Mouse (Mus musculus): ENCODE results near the gene Lrrc10b. TPM values are rescaled to one million over a fixed set of nuclear protein-coding genes. Genes with fewer than 3 reads are reported as not detected.

Gene Lrrc10b
- total and polyA plus RNA-seq, 3 experiments = not detected

- H3K9me3 ChIP-seq (replicated peaks; ENCODE audit: insufficient read depth, low read length) = no peaks in the 10 kb centered on the region
- no peak for DNase-seq (ENCODE audit: low read depth, low spot score)
- H3K36me3 ChIP-seq (ENCODE audit: control insufficient read depth in 1 of 2, insufficient read depth in 2 of 2, low read length in 2 of 2) = peaks cover 0 to 12% of the 10 kb centered on the region in 2 experiments; a peak in 2 of 4 replicates
- H3K27me3 ChIP-seq (ENCODE audit: control insufficient read depth in 1 of 2, insufficient read depth in 2 of 2, low read length in 2 of 2) = no peaks in the 10 kb centered on the region
- H3K79me2 ChIP-seq (ENCODE audit: control insufficient read depth, insufficient read depth, low read length, poor library complexity) = no peaks in the 10 kb centered on the region
- H3K27ac ChIP-seq (ENCODE audit: control insufficient read depth, low read depth, low read length) = no peak overlapping the region
- no peak overlapping the region for H3K4me3 ChIP-seq (ENCODE audit: control insufficient read depth in 1 of 2, insufficient read depth in 1 of 2, low read depth in 2 of 2, low read length in 2 of 2)
- no peak overlapping the region for H3K9ac ChIP-seq (ENCODE audit: control insufficient read depth, low read depth, low read length, poor library complexity, severe bottlenecking)
- H3K4me1 ChIP-seq (ENCODE audit: control insufficient read depth in 1 of 2, insufficient read depth in 2 of 2, low read length in 2 of 2) = no peaks in the 10 kb centered on the region
- TF ChIP-seq EP300 (IDR thresholded peaks at IDR 0.05; ENCODE audit: low read depth in 1 of 2, low read length in 2 of 2) (no peak), GATA1 (IDR thresholded peaks at IDR 0.05; ENCODE audit: low read depth, low read length) (no peak), USF2 (IDR thresholded peaks at IDR 0.05; ENCODE audit: borderline replicate concordance in 1 of 2, insufficient read depth in 1 of 2, low read depth in 1 of 2, low read length in 2 of 2) (no peak), MAFK (IDR thresholded peaks at IDR 0.05; ENCODE audit: borderline replicate concordance, low read depth, low read length) (no peak), E2F4 (IDR thresholded peaks at IDR 0.05; ENCODE audit: borderline replicate concordance, low read depth, low read length) (no peak), JUND (IDR thresholded peaks at IDR 0.05; ENCODE audit: low read depth, low read length) (no peak), UBTF (IDR thresholded peaks at IDR 0.05; ENCODE audit: borderline replicate concordance, insufficient read depth, low read depth, low read length) (no peak), ETS1 (IDR thresholded peaks at IDR 0.05; ENCODE audit: low read depth, low read length) (no peak), GABPA (IDR thresholded peaks at IDR 0.05; ENCODE audit: low read depth, low read length) (no peak), USF1 (IDR thresholded peaks at IDR 0.05; ENCODE audit: low read depth, low read length) (no peak), KAT2A (conservative IDR thresholded peaks at IDR 0.05; ENCODE audit: low read depth, low read length) (no peak), TCF12 (IDR thresholded peaks at IDR 0.05; ENCODE audit: low read depth, low read length) (no peak), CHD2 (IDR thresholded peaks at IDR 0.05; ENCODE audit: low read length) (no peak), ZC3H11A (IDR thresholded peaks at IDR 0.05; ENCODE audit: low read depth, low read length) (no peak), SMC3 (IDR thresholded peaks at IDR 0.05; ENCODE audit: low read depth, low read length) (no peak)
Observed at GRCm38 (mm10) chr19:10496976-10497375, 39.7 kb upstream of the Lrrc10b start.

DNA sequence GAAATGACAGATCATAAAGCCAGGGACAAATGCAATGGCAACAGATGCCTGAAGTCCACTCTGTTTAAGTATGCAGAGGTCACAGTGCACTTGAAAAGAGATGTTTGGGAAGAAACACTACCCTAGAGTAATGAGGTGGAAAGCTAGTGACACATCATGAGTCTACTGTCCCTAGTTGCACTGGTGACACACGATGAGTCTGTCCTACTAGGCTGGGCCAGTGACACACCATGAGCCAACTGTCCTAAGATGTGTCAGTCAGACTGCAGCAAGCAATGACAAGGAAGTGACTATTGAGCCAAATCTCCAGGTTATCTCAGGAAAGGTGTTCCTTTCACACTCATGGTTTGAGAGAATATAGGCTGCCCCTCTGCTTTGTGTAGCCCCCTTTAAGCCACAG lies 38.4 kb upstream of the Lrrc10b start:
- Histone ChIP-seq H3K9me3 (replicated peaks; ENCODE audit: insufficient read depth, low read length) (no peaks in the 10 kb centered on the region), H3K27ac (ENCODE audit: control insufficient read depth, low read depth, low read length) (no peak overlapping the region), H3K4me1 (ENCODE audit: control insufficient read depth in 1 of 2, insufficient read depth in 2 of 2, low read length in 2 of 2) (no peaks in the 10 kb centered on the region), H3K9ac (ENCODE audit: control insufficient read depth, low read depth, low read length, poor library complexity, severe bottlenecking) (no peak overlapping the region), H3K79me2 (ENCODE audit: control insufficient read depth, insufficient read depth, low read length, poor library complexity) (no peaks in the 10 kb centered on the region), H3K4me3 (ENCODE audit: control insufficient read depth in 1 of 2, insufficient read depth in 1 of 2, low read depth in 2 of 2, low read length in 2 of 2) (no peak overlapping the region), H3K27me3 (ENCODE audit: control insufficient read depth in 1 of 2, insufficient read depth in 2 of 2, low read length in 2 of 2) (no peaks in the 10 kb centered on the region), H3K36me3 (ENCODE audit: control insufficient read depth in 1 of 2, insufficient read depth in 2 of 2, low read length in 2 of 2) (peaks cover 0 to 2% of the 10 kb centered on the region in 2 experiments; a peak in 1 of 4 replicates)
- DNase-seq (ENCODE audit: low read depth, low spot score) = no peak
- TF ChIP-seq POLR2A (IDR thresholded peaks at IDR 0.05; ENCODE audit: control insufficient read depth in 1 of 2, insufficient read depth in 1 of 2, low read depth in 1 of 2, low read length in 2 of 2, poor library complexity in 1 of 2) (no peak), JUND (IDR thresholded peaks at IDR 0.05; ENCODE audit: low read depth, low read length) (no peak), MEF2A (IDR thresholded peaks at IDR 0.05; ENCODE audit: extremely low read depth, insufficient replicate concordance, low read depth, low read length, poor library complexity, severe bottlenecking) (no peak), BHLHE40 (IDR thresholded peaks at IDR 0.05; ENCODE audit: borderline replicate concordance, low read depth, low read length) (no peak), POLR2AphosphoS2 (IDR thresholded peaks at IDR 0.05; ENCODE audit: low read length) (no peak), ZNF384 (IDR thresholded peaks at IDR 0.05; ENCODE audit: low read depth, low read length) (no peak), POLR2AphosphoS5 (IDR thresholded peaks at IDR 0.05; ENCODE audit: borderline replicate concordance, low read depth, low read length) (no peak), CHD2 (IDR thresholded peaks at IDR 0.05; ENCODE audit: low read length) (no peak), ZC3H11A (IDR thresholded peaks at IDR 0.05; ENCODE audit: low read depth, low read length) (no peak), MAFK (IDR thresholded peaks at IDR 0.05; ENCODE audit: borderline replicate concordance, low read depth, low read length) (no peak)
